Mouse (Mus musculus) spleen, embryonic (tissue): ENCODE results near the gene Birc7.

Source experiments
- CTCF ChIA-PET: fragments of 350-600 bp; sonication (Branson Sonifier 250); formaldehyde crosslinking; loops from one replicate; lab custom pipeline; 2022; lab: Charles Lee

Gene Birc7

GRCm38 (mm10) chr2:180928723-180929122, at the start of gene Birc7:
TSS of gene Birc7 (plus strand) at chr2:180929023.
- CTCF ChIA-PET = no interaction called here

- CTCF ChIA-PET = no interaction called here
Observed at GRCm38 (mm10) chr2:180879365-180880067, 49.3 kb upstream of the Birc7 start.

GRCm38 (mm10) chr2:180881281-180881680, 47.5 kb upstream of the Birc7 start:
- CTCF ChIA-PET = no interaction called here

DNA sequence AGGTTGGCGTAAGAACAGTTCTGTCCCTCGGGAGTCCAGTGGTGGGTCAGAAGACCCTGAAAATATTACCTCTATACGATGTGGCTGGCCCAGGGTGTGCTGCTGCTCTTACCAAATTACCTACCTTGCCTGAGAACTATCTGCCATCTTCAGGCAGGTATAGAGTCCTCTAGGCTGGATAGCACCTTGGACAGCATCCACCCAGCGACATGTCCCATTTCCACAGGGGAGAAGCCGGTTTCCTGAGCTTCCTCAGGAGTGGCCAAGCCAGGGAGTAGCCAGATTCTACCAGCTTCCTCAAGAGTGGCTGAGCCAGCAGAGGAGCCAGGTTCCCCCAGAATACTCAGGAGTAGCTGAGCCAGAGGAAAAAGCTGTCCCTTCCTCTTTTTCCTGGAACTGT, 43.6 kb upstream of the Birc7 start:
- CTCF ChIA-PET = no interaction called here

- CTCF ChIA-PET = no interaction called here
Observed at GRCm38 (mm10) chr2:180889271-180889920, 39.4 kb upstream of the Birc7 start.

GRCm38 (mm10) chr2:180889921-180890280, 38.9 kb upstream of the Birc7 start:
- CTCF ChIA-PET = no interaction called here

- CTCF ChIA-PET = interaction anchor here (0.6 kb wide), 1 partner anchor 222 kb away, joined by 9 read pairs; no protein-coding TSS in a partner anchor
Observed at GRCm38 (mm10) chr2:180890422-180891074, 38.3 kb upstream of the Birc7 start.

DNA sequence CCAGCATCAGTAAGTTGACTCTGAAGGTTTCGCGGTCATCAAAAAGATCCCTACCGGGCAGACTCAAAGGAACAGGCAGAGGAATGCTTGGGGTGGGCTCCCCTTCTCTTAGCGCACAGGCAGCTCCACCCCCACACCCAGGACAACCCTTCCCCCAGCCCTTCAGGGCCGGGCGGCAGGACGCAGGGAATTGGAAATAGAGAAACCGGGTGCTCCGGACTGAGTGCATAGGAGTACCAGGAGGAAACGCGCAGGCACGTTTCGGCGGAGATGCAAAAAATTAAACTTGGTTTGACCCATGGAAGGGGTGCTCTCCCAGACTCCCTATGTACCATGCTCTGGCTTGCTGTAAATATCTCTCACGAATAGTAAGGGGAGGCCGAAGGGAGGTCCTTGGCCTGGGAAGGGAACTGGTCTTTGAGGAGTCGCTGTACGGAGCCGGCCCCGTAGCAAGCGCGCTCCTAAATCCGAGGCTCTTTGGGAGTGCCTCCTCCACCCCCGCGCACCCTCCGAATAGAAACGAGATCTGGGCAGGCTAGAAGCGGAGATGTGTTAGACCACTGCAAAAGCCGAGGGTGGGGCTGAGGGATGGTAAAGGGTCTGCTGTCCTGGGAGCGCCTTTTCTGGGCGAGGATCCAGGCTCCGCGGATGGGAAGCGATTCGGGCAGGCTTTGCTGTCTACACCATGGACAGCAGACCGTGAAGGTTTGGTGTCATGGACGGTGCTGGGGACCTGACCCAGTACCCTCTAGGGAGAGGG, 37.6 kb upstream of the Birc7 start:
- CTCF ChIA-PET = interaction anchor here (0.6 kb wide), 1 partner anchor 223 kb away, joined by 9 read pairs; no protein-coding TSS in a partner anchor

DNA sequence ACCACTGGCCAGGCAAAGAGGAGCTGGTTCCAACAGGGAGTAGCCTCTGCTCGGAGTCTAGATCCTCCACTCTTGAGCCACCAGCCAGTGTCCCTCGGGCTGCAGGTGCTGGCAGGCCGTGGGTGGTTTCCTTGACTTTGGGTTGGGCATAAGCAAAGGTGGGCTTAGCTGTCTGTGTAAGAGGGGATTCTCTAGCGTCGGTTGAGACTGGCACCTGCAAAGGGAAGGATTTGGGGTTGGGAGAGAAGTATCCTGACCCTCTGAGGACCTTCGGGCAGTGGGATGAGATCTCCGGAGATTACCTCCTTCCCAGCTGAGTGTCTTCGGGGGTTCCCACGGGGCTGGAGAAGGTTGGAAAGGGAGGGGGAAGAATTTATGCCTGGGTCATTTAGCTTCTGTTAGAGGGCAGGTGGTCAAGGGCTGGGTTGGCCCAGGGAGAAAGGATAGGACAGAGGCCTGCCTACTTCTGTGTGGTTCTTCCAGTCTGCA, 36.9 kb upstream of the Birc7 start:
- CTCF ChIA-PET = interaction anchor here (0.7 kb wide), 1 partner anchor 942 kb away, joined by 22 read pairs; no protein-coding TSS in a partner anchor

DNA sequence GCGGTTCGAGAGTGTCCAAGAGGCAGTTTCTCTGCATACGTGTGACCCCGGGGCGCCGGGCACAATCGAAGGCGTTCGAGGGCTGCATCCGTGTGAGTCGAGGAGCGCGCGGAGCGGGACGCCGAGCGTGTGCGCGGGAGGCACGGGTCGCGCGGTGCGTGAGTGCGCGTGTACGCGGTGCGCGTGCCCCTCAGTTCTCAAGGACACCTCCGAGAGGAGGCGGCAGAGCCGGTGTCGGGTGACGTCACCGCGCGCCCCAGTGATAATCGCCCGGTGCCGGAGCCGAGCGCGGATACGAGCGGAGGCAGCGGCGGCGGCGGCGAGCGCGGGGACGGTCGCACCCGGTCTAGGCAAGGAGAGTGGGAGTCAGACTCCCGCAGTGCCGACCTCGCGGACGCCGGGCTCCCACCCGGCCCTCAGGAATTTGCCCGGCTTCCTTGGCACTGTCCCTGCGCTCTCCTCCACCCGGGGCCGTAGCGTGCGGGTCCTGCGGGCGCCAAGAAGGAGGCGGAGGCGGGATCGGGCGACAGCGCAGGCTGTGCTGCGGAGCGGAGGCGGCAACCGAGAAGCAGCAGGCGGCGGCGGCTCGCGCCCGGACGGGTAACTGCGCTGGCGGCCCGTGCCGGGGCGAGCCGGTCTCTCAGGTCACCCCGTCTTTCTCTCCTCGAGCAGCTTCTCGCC, 35.8 kb upstream of the Birc7 start:
- CTCF ChIA-PET = interaction anchor here (0.7 kb wide), 1 partner anchor 941 kb away, joined by 22 read pairs; no protein-coding TSS in a partner anchor

- CTCF ChIA-PET = no interaction called here
Observed at GRCm38 (mm10) chr2:180893537-180894028, 35.2 kb upstream of the Birc7 start.

DNA sequence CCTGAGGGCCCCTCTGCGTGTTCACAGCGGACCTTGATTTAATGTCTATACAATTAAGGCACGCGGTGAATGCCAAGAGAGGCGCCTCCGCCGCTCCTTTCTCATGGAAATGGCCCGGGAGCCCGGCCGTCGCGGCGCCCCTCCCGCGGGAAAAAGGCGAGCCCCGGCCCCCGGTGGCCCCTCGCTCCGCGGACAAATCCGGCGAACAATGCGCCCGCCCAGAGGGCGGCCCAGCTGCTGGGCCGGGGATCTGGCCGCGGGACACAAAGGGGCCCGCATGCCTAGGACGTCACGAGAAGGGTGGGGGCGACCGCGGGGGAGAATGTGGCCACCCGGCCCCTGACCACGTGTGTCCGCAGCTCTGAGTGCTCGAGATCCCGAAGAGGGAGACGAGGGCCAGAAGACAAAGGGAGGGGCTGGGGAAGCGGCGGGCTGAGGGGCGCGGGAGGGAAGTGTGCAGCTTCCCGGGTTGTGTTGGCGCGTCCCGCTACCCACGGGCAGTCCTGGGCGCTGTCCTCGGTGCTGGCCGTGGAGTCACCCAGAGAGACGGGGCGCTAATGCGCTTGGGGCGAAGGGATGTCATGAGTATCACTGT, 34.7 kb upstream of the Birc7 start:
- CTCF ChIA-PET = no interaction called here

DNA sequence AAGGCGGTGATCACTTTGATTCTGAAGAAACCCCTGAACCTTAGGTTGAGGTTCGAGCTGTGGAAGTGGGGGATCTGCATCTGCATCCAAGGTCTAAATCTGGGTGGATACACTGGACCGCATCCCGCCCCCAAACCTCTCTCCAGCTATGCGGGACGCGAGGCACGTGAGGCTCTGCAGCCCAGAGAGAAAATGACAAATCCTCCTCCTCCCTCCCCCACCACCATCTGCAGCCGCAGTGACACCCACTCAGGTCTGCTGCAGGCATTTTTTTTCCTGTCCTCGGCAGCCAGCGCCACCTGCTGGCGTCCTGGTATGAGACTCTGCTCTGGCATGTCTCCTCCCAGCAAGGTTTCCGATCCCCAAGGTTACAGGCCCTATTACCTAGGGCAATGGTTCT, 34.1 kb upstream of the Birc7 start:
- CTCF ChIA-PET = interaction anchor here (0.7 kb wide), 1 partner anchor 138 kb away, joined by 4 read pairs; no protein-coding TSS in a partner anchor

GRCm38 (mm10) chr2:180895321-180895720, 33.5 kb upstream of the Birc7 start:
- CTCF ChIA-PET = interaction anchor here (0.7 kb wide), 1 partner anchor 137 kb away, joined by 4 read pairs; no protein-coding TSS in a partner anchor

DNA sequence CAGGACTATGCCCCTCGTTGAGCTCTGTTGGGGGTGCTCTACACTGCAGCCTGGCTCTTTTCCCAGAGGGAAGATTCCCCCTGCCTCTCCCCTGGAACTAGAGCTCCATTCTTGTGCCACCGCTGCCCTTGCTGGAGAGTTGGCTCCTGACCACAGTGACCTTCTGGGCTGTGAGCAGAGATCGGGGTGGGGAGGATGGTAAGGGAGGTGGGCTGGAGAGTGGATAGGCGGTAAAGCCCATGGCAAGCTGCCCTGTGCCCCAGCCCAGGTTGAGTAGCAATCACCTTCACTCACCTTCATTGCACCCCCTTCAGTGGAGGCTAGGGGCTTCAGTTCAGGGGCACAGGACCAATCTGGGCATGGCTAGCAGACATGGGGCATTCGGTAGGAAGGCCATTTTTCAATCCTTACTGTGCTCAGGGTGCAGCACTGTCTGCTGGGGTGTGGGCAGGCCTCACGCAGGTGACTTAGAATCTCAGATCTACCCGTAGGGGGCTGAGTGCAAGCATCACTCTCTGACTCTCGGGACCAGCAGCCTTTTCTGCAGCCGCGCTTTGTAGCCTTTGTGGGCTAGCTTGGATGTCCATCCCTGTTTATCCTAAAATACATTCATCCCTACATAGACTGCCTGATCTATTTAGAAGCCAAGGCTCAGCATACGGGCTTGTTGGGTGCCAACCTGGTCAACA, 32.8 kb upstream of the Birc7 start:
- CTCF ChIA-PET = no interaction called here

DNA sequence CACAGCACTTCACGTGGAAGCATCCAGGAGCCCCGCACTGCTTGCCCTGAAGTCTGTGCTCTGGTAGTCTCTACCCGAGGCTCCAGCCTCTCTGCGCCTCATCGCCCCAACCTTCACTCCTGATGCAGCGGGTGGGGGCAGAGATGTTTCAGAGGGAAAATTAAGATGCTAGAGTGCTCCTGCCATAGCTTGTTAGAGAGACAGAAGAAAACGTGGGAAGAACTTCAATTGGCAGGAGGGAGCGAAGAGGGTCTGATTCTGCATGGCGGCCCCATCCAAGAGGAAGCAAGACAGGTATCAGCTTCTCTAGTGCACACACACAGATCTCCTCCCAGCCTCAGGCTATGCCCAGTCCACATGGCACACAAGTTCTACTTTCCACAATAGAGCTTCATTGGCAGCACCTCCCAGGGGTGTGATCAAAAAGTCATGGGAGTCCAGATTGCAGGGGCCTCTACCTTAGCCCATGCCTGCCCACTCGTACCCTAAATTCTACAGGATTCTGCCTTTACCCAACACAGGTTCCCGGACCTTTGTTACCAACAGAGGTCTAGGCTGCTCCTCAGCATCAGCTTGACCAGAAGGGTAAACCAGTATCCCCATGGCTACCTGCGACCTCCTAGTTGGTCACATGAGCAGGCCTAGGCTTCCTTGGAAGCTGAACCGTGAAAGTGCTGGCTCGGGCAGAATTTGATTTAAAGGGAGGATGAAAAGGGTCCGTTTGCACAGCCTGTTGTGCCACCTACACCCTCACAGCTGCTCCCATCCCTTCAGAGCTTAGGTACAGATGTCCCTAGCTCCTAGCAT, 31.8 kb upstream of the Birc7 start:
- CTCF ChIA-PET = no interaction called here

GRCm38 (mm10) chr2:180897857-180898256, 31.0 kb upstream of the Birc7 start:
- CTCF ChIA-PET = no interaction called here

GRCm38 (mm10) chr2:180902086-180902485, 26.7 kb upstream of the Birc7 start:
- CTCF ChIA-PET = no interaction called here
